In the genomic region with DNA sequence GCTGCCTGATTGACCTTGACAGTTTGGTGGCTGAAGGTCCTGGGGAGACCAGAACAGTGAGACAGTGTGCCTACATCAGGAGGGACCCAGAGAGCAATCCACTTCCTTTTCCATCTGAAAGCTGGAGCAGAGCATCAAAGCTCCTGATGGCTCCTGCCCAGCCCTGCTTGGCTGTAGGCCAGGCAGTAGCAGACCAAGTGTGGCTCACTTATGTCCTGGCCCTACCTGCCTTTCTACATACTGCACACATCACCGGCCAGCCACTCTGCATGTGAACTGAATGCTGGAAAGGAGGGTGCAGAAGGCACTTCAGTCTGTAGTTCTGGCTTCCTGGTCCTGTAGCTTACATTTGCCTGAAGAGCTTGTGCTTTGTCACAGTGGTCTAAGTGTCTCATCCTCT, we compare ENCODE assay signal across 27 mouse cellular contexts. TPM values are rescaled to one million over a fixed set of nuclear protein-coding genes. Genes with fewer than 3 reads are reported as not detected.
DNase-seq lines count a peak whose midpoint lies in the region; ATAC-seq lines count a peak whose summit lies in the region.
"Had no signal": no experiment of that assay in that cellular context is flagged by ENCODE, and none has a peak within 500 bp of the region (broad histone marks: within the 10 kb centered on the region; RNA-seq: fewer than 3 reads in every experiment).

No protein-coding gene starts in this region.

- H3K36me3 ChIP-seq in lung, embryonic 16.5 days (ENCODE audit: control insufficient read depth, insufficient read depth, low read length) = no peaks in the 10 kb centered on the region
- H3K36me3 ChIP-seq: embryonic facial prominence, embryonic 12.5 days; embryonic facial prominence, embryonic 15.5 days; heart, embryonic 12.5 days; heart, embryonic 15.5 days; hindbrain, embryonic 10.5 days; hindbrain, embryonic 13.5 days; intestine, embryonic 15.5 days had no signal

- H3K4me3 ChIP-seq in lung, embryonic 16.5 days (ENCODE audit: low read length) = no peak overlapping the region
- H3K4me3 ChIP-seq: embryonic facial prominence, embryonic 12.5 days; embryonic facial prominence, embryonic 15.5 days; heart, embryonic 12.5 days; heart, embryonic 15.5 days; hindbrain, embryonic 10.5 days; hindbrain, embryonic 13.5 days; intestine, embryonic 15.5 days had no signal

- H3K27ac ChIP-seq in lung, embryonic 16.5 days (ENCODE audit: low read length) = no peak overlapping the region
- H3K27ac ChIP-seq: embryonic facial prominence, embryonic 12.5 days; embryonic facial prominence, embryonic 15.5 days; heart, embryonic 15.5 days; hindbrain, embryonic 10.5 days; hindbrain, embryonic 13.5 days; intestine, embryonic 15.5 days had no signal

- H3K4me1 ChIP-seq in lung, embryonic 16.5 days (replicated peaks; ENCODE audit: control insufficient read depth, insufficient read depth, low read length) = no peaks in the 10 kb centered on the region
- H3K4me1 ChIP-seq: embryonic facial prominence, embryonic 12.5 days; embryonic facial prominence, embryonic 15.5 days; heart, embryonic 12.5 days; heart, embryonic 15.5 days; hindbrain, embryonic 10.5 days; hindbrain, embryonic 13.5 days; intestine, embryonic 15.5 days had no signal

- H3K9ac ChIP-seq in lung, embryonic 16.5 days (ENCODE audit: low read length) = no peak overlapping the region
- H3K9ac ChIP-seq: embryonic facial prominence, embryonic 12.5 days; embryonic facial prominence, embryonic 15.5 days; forebrain, postnatal 0 days; heart, embryonic 12.5 days; heart, embryonic 15.5 days; hindbrain, embryonic 13.5 days; intestine, embryonic 15.5 days had no signal

- no peak overlapping the region for H3K4me2 ChIP-seq in lung, embryonic 16.5 days (ENCODE audit: low read depth, low read length)
- H3K4me2 ChIP-seq: embryonic facial prominence, embryonic 12.5 days; embryonic facial prominence, embryonic 15.5 days; heart, embryonic 12.5 days; heart, embryonic 15.5 days; hindbrain, embryonic 13.5 days; intestine, embryonic 15.5 days had no signal

- H3K9me3 ChIP-seq in lung, embryonic 16.5 days (ENCODE audit: control insufficient read depth, low read length) = no peaks in the 10 kb centered on the region
- H3K9me3 ChIP-seq: embryonic facial prominence, embryonic 12.5 days; embryonic facial prominence, embryonic 15.5 days; G1E; heart, embryonic 12.5 days; heart, embryonic 15.5 days; hindbrain, embryonic 10.5 days; hindbrain, embryonic 13.5 days; intestine, embryonic 15.5 days had no signal

- no peaks in the 10 kb centered on the region for H3K27me3 ChIP-seq in lung, embryonic 16.5 days (ENCODE audit: control insufficient read depth, insufficient read depth, low read depth, low read length)
- H3K27me3 ChIP-seq: CH12.LX; embryonic facial prominence, embryonic 12.5 days; embryonic facial prominence, embryonic 15.5 days; heart, embryonic 15.5 days; hindbrain, embryonic 13.5 days; intestine, embryonic 15.5 days had no signal

- 0 out of 2 replicates have a peak, but pooled peaks have one; percentile 31 for ATAC-seq in lung, embryonic 16.5 days (ENCODE audit: low read depth)
- ATAC-seq: forebrain, embryonic 14.5 days; forebrain, postnatal 0 days; hindbrain, embryonic 16.5 days; intestine, embryonic 15.5 days had no signal

- 81% methylated on average over 1 of the region's 1 CpGs for WGBS in lung, embryonic 16.5 days

- DNase-seq in cerebellum, postnatal 14 days = peak; percentile 43 to 55
- no peak for DNase-seq in cerebellum, postnatal 4 days (ENCODE audit: low spot score in 2 of 2)
- no peak for DNase-seq in lung, postnatal 14 days
- peak; percentile 43 for DNase-seq in MN1 (ENCODE audit: low spot score)
- DNase-seq in layer of hippocampus, adult 11-12 months (ENCODE audit: low spot score) = no peak
- DNase-seq: adrenal gland, adult 2 months; adrenal gland, postnatal 14 days; B cell, adult 2 months; cerebellum, adult 11 months; cerebellum, adult 9-10 months; forebrain, postnatal 0 days; gastrocnemius, postnatal 25 days; heart, adult 18-20 months; heart, postnatal 10 days; heart, postnatal 36 days had no signal

RNA-seq across cellular contexts. Expression of a gene that starts 8.4 kb away (rescaled TPM):
- 43.8 and 45.8 TPM in 2 replicates for polyA plus RNA-seq in lung, embryonic 16.5 days (2015; fragmentation: Nextera tagmentation; extraction: Ambion mirVana)

Comparison
In these comparisons a context has a peak if more than half of its experiments do, and no peak if none do; other contexts are left out.
1. DNase-seq: peak in cerebellum, postnatal 14 days (2 of 2) and MN1 (single experiment); none in cerebellum, postnatal 4 days (0 of 2), lung, postnatal 14 days (single experiment) and layer of hippocampus, adult 11-12 months (single experiment).